Mouse (Mus musculus) liver, postnatal 0 days (tissue): ENCODE data around the gene Ddb1.

Experiments used
- CTCF ChIP-seq: sonication (generic); IDR thresholded peaks from 2 replicates; pipeline ENCODE4 v1.5.1; 2016; ENCODE audit warnings: antibody characterized with exemption, low read depth
- EP300 ChIP-seq: IDR thresholded peaks from 2 replicates; pipeline ENCODE4 v1.6.1; 2016; ENCODE audit warnings: antibody characterized with exemption, low read depth, mild to moderate bottlenecking

- TF ChIP-seq CTCF (no peak), EP300 (no peak)
Measured at GRCm38 (mm10) chr19:10671319-10671718, 66.2 kb downstream of the Ddb1 start.
